Mouse (Mus musculus): Measurements from ENCODE around the gene Adamtsl2. TPM values are rescaled to one million over a fixed set of nuclear protein-coding genes. Genes with fewer than 3 reads are reported as not detected.

The Adamtsl2 gene
- polyA plus RNA-seq, 1 experiment from 2014 or later: 0.49 TPM

GRCm38 (mm10) chr2:27087581-27087980 is 8.4 kb downstream of the Adamtsl2 start:
- in situ Hi-C loops (cut with MboI; ENCODE audit: low pct_unique_long_range_greater_than_20kb): no loop called here
- ATAC-seq (no peak), DNase-seq (ENCODE audit: low read depth, low spot score) (no peak)
- H3K27me3 ChIP-seq: peaks cover 18% of the 10 kb centered on the region
- ChIA-PET POLR2A (no interaction called here), CTCF (no interaction called here)
- no peak for TF ChIP-seq CTCF (IDR thresholded peaks at IDR 0.05)

GRCm38 (mm10) chr2:27088071-27088644 is 9.0 kb downstream of the Adamtsl2 start:
- ChIA-PET CTCF (no interaction called here), POLR2A (no interaction called here)
- in situ Hi-C loops (cut with MboI; ENCODE audit: low pct_unique_long_range_greater_than_20kb): no loop called here
- no peak for DNase-seq (ENCODE audit: low read depth, low spot score)
- no peak for ATAC-seq
- H3K27me3 ChIP-seq: peaks cover 17% of the 10 kb centered on the region
- TF ChIP-seq CTCF (IDR thresholded peaks at IDR 0.05): no peak

GRCm38 (mm10) chr2:27088700-27089099 is 9.5 kb downstream of the Adamtsl2 start:
- in situ Hi-C loops (cut with MboI; ENCODE audit: low pct_unique_long_range_greater_than_20kb): no loop called here

GRCm38 (mm10) chr2:27089238-27089637 is 10.1 kb downstream of the Adamtsl2 start:
- in situ Hi-C loops (cut with MboI; ENCODE audit: low pct_unique_long_range_greater_than_20kb): no loop called here
- ChIA-PET POLR2A (no interaction called here), CTCF (no interaction called here)
- ATAC-seq: no peak
- TF ChIP-seq CTCF (IDR thresholded peaks at IDR 0.05): no peak
- peaks cover 12% of the 10 kb centered on the region for H3K27me3 ChIP-seq
- DNase-seq (ENCODE audit: low read depth, low spot score): no peak

More at GRCm38 (mm10) chr2:27088700-27089099, 9.5 kb downstream of the Adamtsl2 start:
- POLR2A ChIA-PET: no interaction called here
- H3K27me3 ChIP-seq: peaks cover 14% of the 10 kb centered on the region
- DNase-seq (ENCODE audit: low read depth, low spot score) (no peak), ATAC-seq (no peak)
- TF ChIP-seq CTCF (IDR thresholded peaks at IDR 0.05): no peak
- CTCF ChIA-PET: no interaction called here

GRCm38 (mm10) chr2:27095178-27095577 is 16.0 kb downstream of the Adamtsl2 start:
- H3K27me3 ChIP-seq: peaks cover 9% of the 10 kb centered on the region
- no peak for TF ChIP-seq CTCF (IDR thresholded peaks at IDR 0.05)
- ChIA-PET CTCF (no interaction called here), POLR2A (no interaction called here)
- ATAC-seq (no peak), DNase-seq (ENCODE audit: low read depth, low spot score) (no peak)
- in situ Hi-C loops (cut with MboI; ENCODE audit: low pct_unique_long_range_greater_than_20kb): no loop called here

GRCm38 (mm10) chr2:27096341-27096981 is 17.3 kb downstream of the Adamtsl2 start:
- peaks cover 4% of the 10 kb centered on the region for H3K27me3 ChIP-seq
- in situ Hi-C loops (cut with MboI; ENCODE audit: low pct_unique_long_range_greater_than_20kb): no loop called here
- no peak for TF ChIP-seq CTCF (IDR thresholded peaks at IDR 0.05)
- peak; percentile 41 for ATAC-seq
- POLR2A ChIA-PET: no interaction called here
- DNase-seq (ENCODE audit: low read depth, low spot score): no peak
- CTCF ChIA-PET: interaction anchor here (1.7 kb wide), 1 partner anchor 18 kb away, joined by 5 read pairs; the partner anchor contains the start of gene Adamtsl2

GRCm38 (mm10) chr2:27097241-27097656 is 18.1 kb downstream of the Adamtsl2 start:
- TF ChIP-seq CTCF (IDR thresholded peaks at IDR 0.05): no peak
- in situ Hi-C loops (cut with MboI; ENCODE audit: low pct_unique_long_range_greater_than_20kb): no loop called here
- POLR2A ChIA-PET: no interaction called here
- H3K27me3 ChIP-seq: peaks cover 4% of the 10 kb centered on the region
- peak; percentile 37 for ATAC-seq
- CTCF ChIA-PET: interaction anchor here (1.7 kb wide), 1 partner anchor 19 kb away, joined by 5 read pairs; the partner anchor contains the start of gene Adamtsl2
- DNase-seq (ENCODE audit: low read depth, low spot score): no peak

GRCm38 (mm10) chr2:27097776-27098175 is 18.6 kb downstream of the Adamtsl2 start:
- DNase-seq (ENCODE audit: low read depth, low spot score): no peak
- ChIA-PET POLR2A (interaction anchor here (0.6 kb wide), 1 partner anchor 162 kb away, joined by 3 read pairs; no protein-coding TSS in a partner anchor), CTCF (no interaction called here)
- TF ChIP-seq CTCF (IDR thresholded peaks at IDR 0.05): no peak
- in situ Hi-C loops (cut with MboI; ENCODE audit: low pct_unique_long_range_greater_than_20kb): no loop called here
- no peak for ATAC-seq
- peaks cover 7% of the 10 kb centered on the region for H3K27me3 ChIP-seq

GRCm38 (mm10) chr2:27103554-27103953 is 24.4 kb downstream of the Adamtsl2 start:
- ATAC-seq (no peak), DNase-seq (ENCODE audit: low read depth, low spot score) (no peak)
- ChIA-PET CTCF (no interaction called here), POLR2A (interaction anchor here (0.9 kb wide), 1 partner anchor 10 kb away, joined by 3 read pairs; no protein-coding TSS in a partner anchor)
- peaks cover 20% of the 10 kb centered on the region for H3K27me3 ChIP-seq
- no peak for TF ChIP-seq CTCF (IDR thresholded peaks at IDR 0.05)
- in situ Hi-C loops (cut with MboI; ENCODE audit: low pct_unique_long_range_greater_than_20kb): no loop called here

- DNase-seq (ENCODE audit: low read depth, low spot score): no peak
- in situ Hi-C loops (cut with MboI; ENCODE audit: low pct_unique_long_range_greater_than_20kb): no loop called here
- CTCF ChIA-PET: no interaction called here
Observed at GRCm38 (mm10) chr2:27106816-27107215, 27.6 kb downstream of the Adamtsl2 start.

GRCm38 (mm10) chr2:27108144-27108543 is 29.0 kb downstream of the Adamtsl2 start:
- POLR2A ChIA-PET: no interaction called here
- in situ Hi-C loops (cut with MboI; ENCODE audit: low pct_unique_long_range_greater_than_20kb): no loop called here
- H3K27me3 ChIP-seq: peaks cover 36% of the 10 kb centered on the region
- CTCF ChIA-PET: no interaction called here
- DNase-seq (ENCODE audit: low read depth, low spot score) (no peak), ATAC-seq (no peak)
- no peak for TF ChIP-seq CTCF (IDR thresholded peaks at IDR 0.05)

More at GRCm38 (mm10) chr2:27106816-27107215, 27.6 kb downstream of the Adamtsl2 start:
- ATAC-seq: no peak
- H3K27me3 ChIP-seq: peaks cover 31% of the 10 kb centered on the region
- POLR2A ChIA-PET: no interaction called here
- no peak for TF ChIP-seq CTCF (IDR thresholded peaks at IDR 0.05)
